Mouse (Mus musculus): ENCODE results near the gene Ergic1.

Gene Ergic1

GRCm38 (mm10) chr17:26621912-26622311 is 60.6 kb downstream of the Ergic1 start:
- in situ Hi-C loops (cut with MboI, MseI), result no loop called here

- in situ Hi-C loops (cut with MboI, MseI), result no loop called here
Observed at GRCm38 (mm10) chr17:26623991-26624390, 62.7 kb downstream of the Ergic1 start.

- in situ Hi-C loops (cut with MboI, MseI), result no loop called here
Observed at GRCm38 (mm10) chr17:26624999-26625398, 63.7 kb downstream of the Ergic1 start.

GRCm38 (mm10) chr17:26625521-26626010 is 64.3 kb downstream of the Ergic1 start:
- in situ Hi-C loops (cut with MboI, MseI), result no loop called here

GRCm38 (mm10) chr17:26628479-26628878 is 67.2 kb downstream of the Ergic1 start:
- in situ Hi-C loops (cut with MboI, MseI), result no loop called here

- in situ Hi-C loops (cut with MboI, MseI), result no loop called here
Observed at GRCm38 (mm10) chr17:26628936-26629335, 67.6 kb downstream of the Ergic1 start.

- in situ Hi-C loops (cut with MboI, MseI), result no loop called here
Observed at GRCm38 (mm10) chr17:26631811-26632327, 70.6 kb downstream of the Ergic1 start.

GRCm38 (mm10) chr17:26633186-26633585 is 71.9 kb downstream of the Ergic1 start:
- in situ Hi-C loops (cut with MboI, MseI), result no loop called here

GRCm38 (mm10) chr17:26633926-26634325 is 72.6 kb downstream of the Ergic1 start:
- in situ Hi-C loops (cut with MboI, MseI), result no loop called here

GRCm38 (mm10) chr17:26634539-26634938 is 73.2 kb downstream of the Ergic1 start:
- in situ Hi-C loops (cut with MboI, MseI), result no loop called here

GRCm38 (mm10) chr17:26635951-26636350 is 74.7 kb downstream of the Ergic1 start:
- in situ Hi-C loops (cut with MboI, MseI), result loop anchor here (5.0 kb wide), 2 partner anchors 169 to 174 kb away; no protein-coding TSS in a partner anchor

GRCm38 (mm10) chr17:26637851-26638250 is 76.6 kb downstream of the Ergic1 start:
- in situ Hi-C loops (cut with MboI, MseI), result loop anchor here (5.0 kb wide), 2 partner anchors 171 to 176 kb away; no protein-coding TSS in a partner anchor

- in situ Hi-C loops (cut with MboI, MseI), result loop anchor here (5.0 kb wide), 2 partner anchors 171 to 176 kb away; no protein-coding TSS in a partner anchor
Observed at GRCm38 (mm10) chr17:26638655-26639054, 77.4 kb downstream of the Ergic1 start.

GRCm38 (mm10) chr17:26639791-26640190 is 78.5 kb downstream of the Ergic1 start:
- in situ Hi-C loops (cut with MboI, MseI), result loop anchor here (5.0 kb wide), 2 partner anchors 172 to 177 kb away; no protein-coding TSS in a partner anchor

- in situ Hi-C loops (cut with MboI, MseI), result no loop called here
Observed at GRCm38 (mm10) chr17:26640286-26640740, 79.0 kb downstream of the Ergic1 start.

- in situ Hi-C loops (cut with MboI, MseI), result no loop called here
Observed at GRCm38 (mm10) chr17:26643456-26643855, 82.2 kb downstream of the Ergic1 start.

GRCm38 (mm10) chr17:26643993-26644392 is 82.7 kb downstream of the Ergic1 start:
- in situ Hi-C loops (cut with MboI, MseI), result no loop called here

GRCm38 (mm10) chr17:26644509-26645410 is 83.5 kb downstream of the Ergic1 start:
- in situ Hi-C loops (cut with MboI, MseI), result no loop called here

GRCm38 (mm10) chr17:26645411-26645854 is 84.1 kb downstream of the Ergic1 start:
- in situ Hi-C loops (cut with MboI, MseI), result no loop called here

- in situ Hi-C loops (cut with MboI, MseI), result no loop called here
Observed at GRCm38 (mm10) chr17:26647283-26647682, 86.0 kb downstream of the Ergic1 start.

GRCm38 (mm10) chr17:26649565-26649964 is 88.3 kb downstream of the Ergic1 start:
- in situ Hi-C loops (cut with MboI, MseI), result no loop called here
